Mouse (Mus musculus) liver, postnatal 0 days (tissue): Measurements from ENCODE around the gene Ephb1. TPM values are rescaled to one million over a fixed set of nuclear protein-coding genes. Genes with fewer than 3 reads are reported as not detected.

ENCODE experiments used
- ATAC-seq: fragments of 200-750 bp; cut with Nextera tagmentation; 2 replicates; pipeline ENCODE4 v1.8.0; 2017; ENCODE audit warnings: mild to moderate bottlenecking, moderate library complexity
- DNase-seq: peaks from one replicate; pipeline ENCODE4 v3.0.0-alpha.2; 2016
- H3K27ac ChIP-seq: fragments of 300-500 bp; sonication (generic); 2 replicates; pipeline ENCODE4 v1.5.1; 2014; ENCODE audit warnings: antibody characterized with exemption, moderate library complexity, mild to moderate bottlenecking, low read depth
- H3K27me3 ChIP-seq: fragments of 300-500 bp; sonication (generic); 2 replicates; pipeline ENCODE4 v1.6.1; 2014; ENCODE audit warnings: low read length, control low read depth, mixed read lengths; ENCODE audit not compliant: insufficient read depth
- H3K36me3 ChIP-seq: fragments of 300-500 bp; sonication (generic); replicated peaks from 2 replicates; pipeline ENCODE4 v1.6.1; 2014; ENCODE audit warnings: mild to moderate bottlenecking, control low read depth, low read length, moderate library complexity, mixed read lengths; ENCODE audit not compliant: insufficient read depth
- H3K4me1 ChIP-seq: fragments of 300-500 bp; sonication (generic); 2 replicates; pipeline ENCODE4 v1.6.1; 2014; ENCODE audit warnings: antibody characterized with exemption, mild to moderate bottlenecking, control low read depth; ENCODE audit not compliant: insufficient read depth
- H3K4me2 ChIP-seq: fragments of 300-500 bp; sonication (generic); 2 replicates; pipeline ENCODE4 v1.6.1; 2014; ENCODE audit warnings: low read depth, mild to moderate bottlenecking, low read length, moderate library complexity, mixed read lengths
- H3K4me3 ChIP-seq: fragments of 300-500 bp; sonication (generic); 2 replicates; pipeline ENCODE4 v1.5.1; 2014; ENCODE audit warnings: low read depth, low read length
- H3K9ac ChIP-seq: fragments of 300-500 bp; sonication (generic); replicated peaks from 2 replicates; pipeline ENCODE4 v1.6.1; 2014; ENCODE audit warnings: mild to moderate bottlenecking, moderate library complexity
- H3K9me3 ChIP-seq: fragments of 300-500 bp; sonication (generic); 2 replicates; pipeline ENCODE4 v1.6.1; 2016; ENCODE audit warnings: mild to moderate bottlenecking, control low read depth, low read length, mixed read lengths
- CTCF ChIP-seq: sonication (generic); IDR thresholded peaks from 2 replicates; pipeline ENCODE4 v1.5.1; 2016; ENCODE audit warnings: antibody characterized with exemption, low read depth
- EP300 ChIP-seq: IDR thresholded peaks from 2 replicates; pipeline ENCODE4 v1.6.1; 2016; ENCODE audit warnings: antibody characterized with exemption, low read depth, mild to moderate bottlenecking
- WGBS: fragments of 180-500 bp; shearing (Covaris S2); extraction: QIAGEN DNeasy Blood & Tissue Kit; methylation state at CpG from one replicate; pipeline ENCODE4 v1.1.7; 2014; ENCODE audit not compliant: insufficient replicate concordance; 5-methylcytosine and 5-hydroxymethylcytosine counted together
- polyA plus RNA-seq: library from polyadenylated mRNA; unstranded; fragments of >200 nt; fragmentation: Nextera tagmentation; extraction: Ambion mirVana; gene quantifications from 2 replicates; pipeline ENCODE4 v1.2.1, GENCODE M21; 2015

The Ephb1 gene
- polyA plus RNA-seq, 1 experiment from 2014 or later = 0.28 TPM

DNA sequence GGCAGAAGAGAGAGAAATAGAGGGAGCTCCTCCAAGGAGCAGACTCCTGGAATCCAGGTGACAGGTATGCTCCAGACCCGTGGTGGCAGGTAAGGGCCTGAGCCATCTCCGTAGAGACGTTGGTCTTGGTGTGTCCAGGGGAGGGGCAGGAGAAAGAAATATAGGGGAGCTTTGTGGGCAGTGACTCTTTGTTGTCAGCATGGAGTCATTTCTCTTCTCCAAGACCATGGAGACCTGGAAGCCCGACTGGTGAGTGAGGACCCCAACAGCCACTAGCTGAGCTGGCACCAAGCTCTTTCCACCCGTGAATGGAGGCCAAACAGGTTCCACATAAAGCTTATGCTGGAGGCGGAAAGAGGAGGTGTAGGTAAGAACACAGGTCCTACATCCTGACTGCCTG, 4.4 kb downstream of the Ephb1 start:
- Histone ChIP-seq H3K4me2 (no peak overlapping the region), H3K9ac (no peak overlapping the region), H3K4me3 (no peak overlapping the region), H3K36me3 (no peaks in the 10 kb centered on the region), H3K4me1 (no peaks in the 10 kb centered on the region), H3K9me3 (no peaks in the 10 kb centered on the region), H3K27me3 (peaks cover 37% of the 10 kb centered on the region), H3K27ac (no peak overlapping the region)
- 67% methylated on average over 6 of the region's 6 CpGs for WGBS
- ATAC-seq (no peak), DNase-seq (peak; percentile 7)
- TF ChIP-seq CTCF (no peak), EP300 (no peak)

- ATAC-seq (no peak), DNase-seq (peak; percentile 4)
- no peak overlapping the region for H3K4me3 ChIP-seq
- WGBS = 67% methylated on average over 3 of the region's 3 CpGs
- H3K9me3 ChIP-seq = no peaks in the 10 kb centered on the region
- H3K4me2 ChIP-seq = no peak overlapping the region
- H3K4me1 ChIP-seq = no peaks in the 10 kb centered on the region
- peaks cover 7% of the 10 kb centered on the region for H3K27me3 ChIP-seq
- no peak overlapping the region for H3K27ac ChIP-seq
- H3K9ac ChIP-seq = no peak overlapping the region
- H3K36me3 ChIP-seq = no peaks in the 10 kb centered on the region
- TF ChIP-seq CTCF = no peak
- TF ChIP-seq EP300 = no peak
These were observed 7.7 kb downstream of the Ephb1 start for GRCm38 (mm10) chr9:102346801-102347200.

- H3K9ac ChIP-seq = no peak overlapping the region
- no peaks in the 10 kb centered on the region for H3K4me1 ChIP-seq
- H3K4me2 ChIP-seq = no peak overlapping the region
- WGBS = 61% methylated on average over 6 of the region's 6 CpGs
- no peak overlapping the region for H3K4me3 ChIP-seq
- H3K27ac ChIP-seq = no peak overlapping the region
- no peak for ATAC-seq
- DNase-seq = peak; percentile 5
- no peaks in the 10 kb centered on the region for H3K27me3 ChIP-seq
- no peaks in the 10 kb centered on the region for H3K9me3 ChIP-seq
- no peaks in the 10 kb centered on the region for H3K36me3 ChIP-seq
- no peak for TF ChIP-seq CTCF
- TF ChIP-seq EP300 = no peak
These were observed 9.0 kb downstream of the Ephb1 start for GRCm38 (mm10) chr9:102345474-102345873.

- no peak overlapping the region for H3K9ac ChIP-seq
- no peaks in the 10 kb centered on the region for H3K9me3 ChIP-seq
- TF ChIP-seq CTCF (no peak), EP300 (no peak)
- DNase-seq (peak; percentile 7), ATAC-seq (no peak)
- H3K27me3 ChIP-seq = no peaks in the 10 kb centered on the region
- H3K36me3 ChIP-seq = no peaks in the 10 kb centered on the region
- WGBS = 68% methylated on average over 9 of the region's 9 CpGs
- H3K4me3 ChIP-seq = no peak overlapping the region
- H3K4me2 ChIP-seq = no peak overlapping the region
- no peak overlapping the region for H3K27ac ChIP-seq
- no peaks in the 10 kb centered on the region for H3K4me1 ChIP-seq
These were observed 9.4 kb downstream of the Ephb1 start for GRCm38 (mm10) chr9:102345047-102345446.

DNA sequence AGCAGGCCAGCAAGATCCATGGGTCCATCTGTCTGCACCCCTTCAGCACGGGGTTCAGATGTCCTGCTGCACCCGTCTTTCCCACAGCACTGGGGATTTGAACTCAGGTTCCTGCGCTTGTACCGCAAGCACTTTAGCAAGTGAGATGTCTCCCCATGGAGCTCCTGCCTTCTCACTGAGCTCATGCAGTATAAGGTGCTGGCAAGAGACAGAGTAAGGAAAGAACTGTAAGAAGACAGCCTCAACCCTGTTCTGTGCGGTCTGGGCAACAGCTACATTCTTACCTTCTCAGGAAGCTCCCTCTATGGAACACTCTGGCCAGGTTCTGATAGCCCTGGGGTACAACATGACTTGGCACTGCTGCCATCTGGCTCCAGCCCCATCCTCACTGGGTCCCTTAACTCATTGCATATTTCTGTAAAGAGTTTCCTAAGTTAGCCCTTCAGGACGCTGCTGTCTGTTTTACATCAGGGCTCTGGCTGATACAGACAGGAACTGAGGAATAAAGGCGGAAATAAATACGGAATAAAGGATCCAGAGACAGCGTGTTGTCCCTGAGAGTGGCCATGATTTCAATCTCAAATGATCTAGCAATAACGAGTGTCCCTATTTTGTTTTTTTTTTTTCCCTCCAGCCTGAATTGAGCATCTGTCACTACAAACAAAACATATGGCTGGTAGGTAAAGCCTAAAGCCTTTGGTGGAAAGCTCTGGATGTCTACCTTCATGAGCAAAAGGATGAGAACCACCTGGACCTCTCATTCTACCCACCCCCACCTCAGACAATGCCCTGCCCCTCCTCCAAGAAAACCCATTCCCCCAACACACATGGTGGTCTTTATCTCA, 10.2 kb downstream of the Ephb1 start:
- Histone ChIP-seq H3K9me3 (no peaks in the 10 kb centered on the region), H3K27ac (no peak overlapping the region), H3K4me2 (no peak overlapping the region), H3K27me3 (no peaks in the 10 kb centered on the region), H3K36me3 (no peaks in the 10 kb centered on the region), H3K4me1 (no peaks in the 10 kb centered on the region), H3K9ac (no peak overlapping the region), H3K4me3 (no peak overlapping the region)
- WGBS = 76% methylated on average over 10 of the region's 10 CpGs
- no peak for TF ChIP-seq CTCF
- no peak for TF ChIP-seq EP300
- peak; percentile 6 for DNase-seq
- no peak for ATAC-seq

DNA sequence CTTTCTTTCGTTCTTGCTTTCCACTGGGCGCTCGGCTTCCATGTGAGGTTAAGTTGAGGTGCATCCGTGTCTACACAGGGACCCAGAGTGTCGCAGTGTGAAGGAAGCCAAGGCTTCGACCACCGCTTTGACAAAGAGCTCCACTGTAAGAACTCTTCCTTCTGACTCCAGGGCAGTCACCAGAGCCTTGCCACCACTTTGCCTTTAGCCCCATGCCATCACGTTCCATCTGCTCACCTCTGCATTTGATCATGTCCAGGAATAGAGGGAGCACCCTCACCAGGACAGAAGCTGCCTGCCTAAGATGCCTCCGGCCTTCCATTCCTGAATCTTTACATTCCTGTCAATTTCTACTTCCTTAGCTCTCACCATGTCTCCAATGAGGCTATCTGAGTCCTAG, 11.4 kb downstream of the Ephb1 start:
- DNase-seq = no peak
- Histone ChIP-seq H3K36me3 (no peaks in the 10 kb centered on the region), H3K4me1 (no peaks in the 10 kb centered on the region), H3K4me3 (no peak overlapping the region), H3K27ac (no peak overlapping the region), H3K9me3 (no peaks in the 10 kb centered on the region), H3K9ac (no peak overlapping the region), H3K4me2 (no peak overlapping the region), H3K27me3 (no peaks in the 10 kb centered on the region)
- TF ChIP-seq EP300 (no peak), CTCF (no peak)
- no peak for ATAC-seq
- 81% methylated on average over 9 of the region's 9 CpGs for WGBS
